Mouse (Mus musculus) heart, adult 2 months (tissue): ENCODE results near the gene Tnni1. TPM values are rescaled to one million over a fixed set of nuclear protein-coding genes. Genes with fewer than 3 reads are reported as not detected.

Source experiments
- DNase-seq, 2 experiments: peaks; one replicate each; pipeline ENCODE4 v3.0.0; 2021
- H3K27ac ChIP-seq: fragments of 200-600 bp; 2 replicates; pipeline ENCODE4 v1.8.1; 2022
- H3K27me3 ChIP-seq: fragments of 200-500 bp; 2 replicates; pipeline ENCODE4 v1.6.1; 2012; ENCODE audit warnings: mild to moderate bottlenecking, low read length, inconsistent platforms, mixed read lengths; ENCODE audit not compliant: control insufficient read depth, insufficient read depth
- H3K36me3 ChIP-seq: fragments of 200-500 bp; 2 replicates; pipeline ENCODE4 v1.6.1; 2012; ENCODE audit warnings: low read length, inconsistent platforms; ENCODE audit not compliant: control insufficient read depth, insufficient read depth
- H3K4me1 ChIP-seq: fragments of 200-500 bp; 2 replicates; pipeline ENCODE4 v1.6.1; 2011; ENCODE audit warnings: low read length; ENCODE audit not compliant: control insufficient read depth, insufficient read depth
- H3K4me3 ChIP-seq: fragments of 200-600 bp; 2 replicates; pipeline ENCODE4 v1.8.1; 2022
- H3K79me2 ChIP-seq: fragments of 200-500 bp; replicated peaks from 2 replicates; pipeline ENCODE4 v1.6.1; 2012; ENCODE audit warnings: mild to moderate bottlenecking, inconsistent platforms, low read length, moderate library complexity, mixed read lengths; ENCODE audit not compliant: control insufficient read depth, insufficient read depth
- H3K9ac ChIP-seq: fragments of 200-500 bp; 2 replicates; pipeline ENCODE4 v1.6.1; 2012; ENCODE audit warnings: low read depth, mild to moderate bottlenecking, control low read depth, inconsistent platforms, low read length, mixed read lengths
- CTCF ChIP-seq: fragments of 200-600 bp; IDR thresholded peaks from 2 replicates; pipeline ENCODE4 v1.8.1; 2022; ENCODE audit warnings: antibody characterized with exemption, mild to moderate bottlenecking, moderate library complexity
- EP300 ChIP-seq: fragments of 200-500 bp; IDR thresholded peaks from 2 replicates; pipeline ENCODE4 v1.6.1; 2011; ENCODE audit warnings: low read depth, low read length, control low read depth; ENCODE audit not compliant: insufficient read depth
- POLR2A ChIP-seq: fragments of 200-500 bp; IDR thresholded peaks from 2 replicates; pipeline ENCODE4 v1.6.1; 2011; ENCODE audit warnings: mild to moderate bottlenecking, low read depth, low read length, control low read depth; ENCODE audit not compliant: insufficient read depth
- WGBS: fragments of 180-500 bp; shearing (Covaris S2); methylation state at CpG from one replicate; pipeline ENCODE4 v1.1.7; 2018; 5-methylcytosine and 5-hydroxymethylcytosine counted together
- intact Hi-C: fragments of 180-260 bp; cut with DNase I; formaldehyde crosslinking; loops from one replicate; pipeline ENCODE4 v1.15.1; 2025
- polyA plus RNA-seq: library from polyadenylated mRNA; depleted of rRNA; stranded (reverse); fragments of >200 nt; gene quantifications from 2 replicates; pipeline ENCODE4 v1.2.3, GENCODE M21; 2012
- total RNA-seq, 2 experiments: library from RNA; stranded (reverse); gene quantifications; 2 replicates each; pipeline ENCODE4 v1.2.3; 2021

Gene Tnni1
- total and polyA plus RNA-seq, 3 experiments, result 0.84 to 1.3 (median 1.1) TPM

DNA sequence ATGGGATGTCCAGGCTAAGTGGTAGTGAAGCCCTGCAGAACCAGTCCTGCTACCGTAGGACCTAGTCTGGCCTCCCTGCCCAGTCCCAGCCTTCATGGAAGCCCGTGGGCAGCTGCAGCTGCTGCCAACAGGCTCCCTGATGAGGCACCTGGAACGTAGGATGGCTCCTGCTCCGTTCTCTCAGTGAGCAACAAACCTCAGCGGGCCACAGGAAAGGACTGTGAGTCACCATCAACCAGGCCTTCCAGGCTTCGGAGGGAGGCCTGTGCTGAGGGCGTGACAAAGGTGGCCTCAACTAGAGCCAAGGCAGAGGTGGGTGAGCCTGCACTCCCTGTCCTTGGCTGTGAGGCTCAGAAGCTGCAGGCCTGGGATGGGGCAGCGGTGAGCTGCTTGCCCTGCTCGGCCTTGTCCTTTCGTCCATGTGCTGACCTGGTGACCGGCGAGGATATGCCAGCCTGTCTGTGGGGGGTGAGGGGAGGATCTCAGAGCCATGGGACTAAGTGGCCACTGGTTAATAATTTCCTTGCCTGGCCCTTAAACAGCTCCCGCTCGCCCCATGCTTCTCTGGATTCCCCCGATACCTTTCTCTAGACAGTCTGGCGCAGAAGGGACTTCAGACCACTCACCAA lies 41.6 kb downstream of the Tnni1 start:
- intact Hi-C loops, result no loop called here
- H3K4me3 ChIP-seq, result no peak overlapping the region
- H3K79me2 ChIP-seq, result no peaks in the 10 kb centered on the region
- H3K4me1 ChIP-seq, result no peaks in the 10 kb centered on the region; the same call in 1 of the 2 replicates
- no peak overlapping the region for H3K27ac ChIP-seq
- H3K9ac ChIP-seq, result no peak overlapping the region
- H3K36me3 ChIP-seq, result no peaks in the 10 kb centered on the region
- TF ChIP-seq CTCF, result no peak
- no peak for TF ChIP-seq POLR2A
- TF ChIP-seq EP300, result no peak
- DNase-seq, result no peak
- 81% methylated on average over 16 of the region's 16 CpGs for WGBS
- peaks cover 11% of the 10 kb centered on the region for H3K27me3 ChIP-seq

DNA sequence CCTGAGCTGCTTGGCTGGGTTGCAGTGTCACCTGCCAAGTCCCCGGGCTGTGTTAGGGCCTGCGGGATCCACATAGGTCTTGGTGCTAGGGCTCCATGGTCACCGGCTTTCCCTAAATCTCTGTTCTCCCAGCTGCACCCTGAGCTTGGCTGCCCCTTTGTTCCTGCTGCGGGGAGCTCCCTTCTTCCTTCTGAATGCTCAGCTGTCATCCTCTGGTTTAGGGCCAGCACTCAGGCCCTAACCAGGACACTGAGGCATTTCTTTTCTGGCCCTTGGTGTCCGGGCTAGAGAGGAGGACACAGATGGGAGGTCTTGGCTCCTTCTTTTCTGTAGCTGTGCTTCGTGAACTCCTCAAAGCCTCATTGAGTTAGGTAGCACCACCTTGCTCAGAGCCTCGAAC lies 42.5 kb downstream of the Tnni1 start:
- Histone ChIP-seq H3K27ac (no peak overlapping the region), H3K79me2 (no peaks in the 10 kb centered on the region), H3K36me3 (no peaks in the 10 kb centered on the region), H3K27me3 (peaks cover 11% of the 10 kb centered on the region), H3K9ac (no peak overlapping the region), H3K4me1 (no peaks in the 10 kb centered on the region; the same call in 1 of the 2 replicates), H3K4me3 (no peak overlapping the region)
- WGBS, result 86% methylated on average over 7 of the region's 7 CpGs
- no peak for DNase-seq
- TF ChIP-seq POLR2A, result no peak
- TF ChIP-seq EP300, result no peak
- TF ChIP-seq CTCF, result no peak
- intact Hi-C loops, result no loop called here

DNA sequence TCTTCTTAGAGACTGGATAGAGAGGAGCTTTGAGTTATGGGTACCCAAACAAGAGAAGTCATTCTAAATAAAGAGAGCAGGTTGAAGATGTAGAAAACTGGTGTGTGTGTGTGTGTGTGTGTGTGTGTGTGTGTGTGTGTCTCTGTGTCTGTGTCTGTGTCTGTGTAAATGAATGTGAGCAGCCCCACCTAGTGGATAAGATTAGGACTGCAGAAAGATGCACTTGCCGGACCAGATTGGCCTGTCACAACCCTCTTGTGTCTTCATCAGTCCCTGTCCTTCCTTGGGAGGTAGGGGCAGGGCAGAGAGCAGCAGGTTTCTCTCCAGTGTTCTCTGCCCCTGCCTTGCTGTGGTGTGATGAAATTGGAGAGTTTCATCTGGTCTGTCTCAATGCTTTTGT lies 49.7 kb downstream of the Tnni1 start:
- DNase-seq, result no peak
- Histone ChIP-seq H3K4me3 (no peak overlapping the region), H3K4me1 (no peaks in the 10 kb centered on the region), H3K79me2 (no peaks in the 10 kb centered on the region), H3K9ac (no peak overlapping the region), H3K36me3 (no peaks in the 10 kb centered on the region), H3K27me3 (no peaks in the 10 kb centered on the region), H3K27ac (no peak overlapping the region)
- intact Hi-C loops, result loop anchor here (2.0 kb wide), 1 partner anchor 16 kb away; no protein-coding TSS in a partner anchor
- WGBS, result 25% methylated on average over 1 of the region's 1 CpGs
- TF ChIP-seq EP300 (no peak), POLR2A (no peak), CTCF (peak; percentile 62)

DNA sequence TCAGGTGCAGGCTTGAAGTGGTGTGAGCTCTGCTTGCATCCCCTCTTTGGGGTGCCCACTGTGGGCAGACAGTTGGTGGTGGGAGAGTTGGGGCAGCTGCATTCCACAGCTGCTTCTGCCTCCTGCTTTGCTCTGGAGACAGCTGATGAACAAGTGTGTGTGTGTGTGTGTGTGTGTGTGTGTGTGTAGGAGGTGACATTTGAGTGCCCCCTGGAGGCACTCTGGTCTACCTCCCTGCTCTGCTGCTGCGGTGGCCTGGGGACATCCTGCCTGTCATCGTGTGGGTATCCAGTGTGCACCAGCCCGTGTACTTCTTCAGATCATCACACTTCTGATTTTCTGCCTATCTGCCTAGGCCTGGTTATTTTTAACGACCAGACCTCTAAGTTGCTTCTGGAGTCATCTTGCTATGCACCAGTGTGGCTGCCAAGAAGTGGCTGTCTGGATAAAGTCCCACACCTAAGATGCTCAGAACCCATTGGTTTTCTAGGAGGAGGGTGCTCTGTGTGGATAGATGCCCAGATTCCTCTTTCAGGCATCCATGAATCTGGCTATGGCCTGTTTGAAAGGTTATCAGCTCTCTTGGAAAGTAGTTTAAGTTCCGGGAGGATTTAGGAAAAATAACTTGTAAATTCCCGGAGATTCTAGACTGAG lies 55.1 kb downstream of the Tnni1 start:
- WGBS, result 27% methylated on average over 6 of the region's 6 CpGs
- peak; percentile 12; the same call in 1 of the 2 replicates for TF ChIP-seq CTCF
- TF ChIP-seq EP300, result peak; percentile 59; the same call in 1 of the 2 replicates
- no peak for TF ChIP-seq POLR2A
- no peaks in the 10 kb centered on the region for H3K4me1 ChIP-seq
- H3K9ac ChIP-seq, result no peak overlapping the region
- no peaks in the 10 kb centered on the region for H3K27me3 ChIP-seq
- intact Hi-C loops, result no loop called here
- H3K27ac ChIP-seq, result peak overlapping the region; percentile 85
- H3K36me3 ChIP-seq, result no peaks in the 10 kb centered on the region
- no peak for DNase-seq
- H3K79me2 ChIP-seq, result no peaks in the 10 kb centered on the region
- H3K4me3 ChIP-seq, result no peak overlapping the region

DNA sequence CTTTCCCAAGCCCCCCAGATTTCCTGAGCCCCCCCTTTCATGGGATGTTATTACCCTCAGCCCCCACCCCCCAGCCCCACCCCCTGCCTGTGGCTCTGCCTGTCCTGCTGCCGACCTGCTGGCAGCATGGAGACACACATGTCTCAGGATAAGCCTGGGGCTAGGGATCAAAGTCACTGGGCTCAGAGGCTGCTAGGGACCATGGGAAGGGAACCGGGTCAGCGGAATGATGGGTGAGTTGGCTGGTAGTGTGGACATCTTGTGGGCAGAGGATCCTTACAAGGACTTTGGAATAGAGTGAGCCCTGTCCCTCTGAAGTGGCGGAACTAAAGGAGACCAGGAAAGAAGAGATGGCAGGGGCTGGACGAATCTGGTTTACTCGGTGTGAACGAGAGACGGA lies 55.7 kb downstream of the Tnni1 start:
- no peaks in the 10 kb centered on the region for H3K4me1 ChIP-seq
- no peak for DNase-seq
- H3K4me3 ChIP-seq, result no peak overlapping the region
- H3K27me3 ChIP-seq, result no peaks in the 10 kb centered on the region
- 49% methylated on average over 8 of the region's 8 CpGs for WGBS
- no peaks in the 10 kb centered on the region for H3K79me2 ChIP-seq
- TF ChIP-seq CTCF (no peak), EP300 (no peak), POLR2A (no peak)
- peak overlapping the region; percentile 85 for H3K27ac ChIP-seq
- H3K36me3 ChIP-seq, result no peaks in the 10 kb centered on the region
- intact Hi-C loops, result no loop called here
- H3K9ac ChIP-seq, result no peak overlapping the region

DNA sequence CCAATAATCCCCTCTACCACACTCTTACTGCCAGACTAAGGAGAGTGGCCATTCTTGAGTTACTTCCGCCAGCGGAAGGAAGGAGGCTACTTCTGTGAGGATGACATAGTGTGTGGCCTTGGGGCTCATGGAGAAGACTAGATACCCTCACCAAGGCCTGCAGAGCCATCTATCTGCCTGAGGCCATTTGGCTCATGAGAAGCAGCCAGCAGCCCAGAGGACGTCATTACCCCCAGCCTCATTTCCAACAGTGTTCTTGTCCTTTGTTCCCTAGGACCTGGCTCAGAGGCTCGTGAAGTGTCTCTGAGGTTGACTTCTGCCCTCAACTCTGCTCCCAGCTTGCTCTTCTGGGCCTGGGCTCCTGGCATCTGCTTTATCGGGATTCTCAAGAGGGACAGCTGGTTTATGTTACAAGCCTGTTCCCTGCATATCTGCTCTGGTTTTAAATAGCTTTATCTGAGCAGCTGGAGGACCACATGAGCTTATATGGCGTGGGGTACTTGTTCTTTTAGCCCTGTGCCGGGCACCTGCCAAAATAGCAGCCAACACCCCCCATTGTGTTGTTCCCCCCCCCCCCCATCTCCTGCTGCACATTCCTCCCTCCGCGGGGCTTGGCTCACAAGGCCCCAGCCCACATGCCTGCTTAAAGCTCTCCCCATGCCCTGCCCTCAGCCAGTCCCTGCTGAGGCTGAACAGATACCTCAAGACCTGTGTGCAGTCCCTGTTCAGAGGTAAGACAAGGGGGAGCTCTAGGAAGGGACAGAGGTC lies 56.7 kb downstream of the Tnni1 start, which contains the start of gene Tnnt2:
Tnnt2 (plus strand) TSS at position 639 of the 768 bp plus-strand sequence.
- 21% methylated on average over 9 of the region's 9 CpGs for WGBS
- intact Hi-C loops, result no loop called here
- peak; percentile 56 to 75 for DNase-seq
- Histone ChIP-seq H3K4me1 (no peaks in the 10 kb centered on the region; the same call in 1 of the 2 replicates), H3K4me3 (peak within 1 kb of the TSS; percentile 41), H3K36me3 (no peaks in the 10 kb centered on the region; the same call in 1 of the 2 replicates), H3K79me2 (no peaks in the 10 kb centered on the region), H3K9ac (peak within 1 kb of the TSS; percentile 77), H3K27me3 (no peaks in the 10 kb centered on the region), H3K27ac (peak within 1 kb of the TSS; percentile 93)
- TF ChIP-seq POLR2A (peak; percentile 98), CTCF (no peak), EP300 (peak; percentile 68; the same call in 1 of the 2 replicates)
